Mouse (Mus musculus) mouse embryonic stem cell (cell line): ENCODE data around the gene Mgrn1.

Experiments
- in situ Hi-C, 2 experiments: fragments of 300-500 bp; cut with MboI; formaldehyde crosslinking; loops; 1 replicate in 1 of 2; 3 replicates in 1 of 2; pipeline ENCODE4 v1.14.3; 2019 to 2020; ENCODE audit warnings: low sequenced_read_pairs in 2 of 2, low pct_unique_long_range_greater_than_20kb in 1 of 2, mixed read lengths in 1 of 2; ENCODE audit not compliant: unreplicated experiment in 1 of 2

Mgrn1 gene

DNA sequence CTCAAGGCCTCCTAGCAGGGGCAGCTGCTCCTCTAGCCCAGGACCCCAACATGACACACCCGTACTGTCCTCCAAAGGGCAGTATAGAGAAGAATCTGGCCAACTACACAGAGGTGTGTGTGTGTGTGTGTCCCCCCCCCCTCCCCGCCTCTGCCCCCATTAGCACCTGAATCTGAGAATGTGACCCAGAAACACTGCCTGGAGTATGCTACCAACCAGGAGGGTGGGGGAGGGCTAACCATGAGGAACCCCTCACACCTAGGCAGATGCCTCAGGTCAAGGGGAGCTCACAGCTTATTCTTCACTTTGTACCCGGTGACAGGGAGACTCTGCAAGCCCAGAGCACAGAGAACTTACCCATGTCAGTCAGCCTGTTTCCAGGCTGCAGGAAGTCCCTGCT lies 8.3 kb upstream of the Mgrn1 start:
- in situ Hi-C loops: no loop called here

- in situ Hi-C loops: no loop called here
Measured at GRCm38 (mm10) chr16:4878192-4878885, 7.7 kb upstream of the Mgrn1 start.

DNA sequence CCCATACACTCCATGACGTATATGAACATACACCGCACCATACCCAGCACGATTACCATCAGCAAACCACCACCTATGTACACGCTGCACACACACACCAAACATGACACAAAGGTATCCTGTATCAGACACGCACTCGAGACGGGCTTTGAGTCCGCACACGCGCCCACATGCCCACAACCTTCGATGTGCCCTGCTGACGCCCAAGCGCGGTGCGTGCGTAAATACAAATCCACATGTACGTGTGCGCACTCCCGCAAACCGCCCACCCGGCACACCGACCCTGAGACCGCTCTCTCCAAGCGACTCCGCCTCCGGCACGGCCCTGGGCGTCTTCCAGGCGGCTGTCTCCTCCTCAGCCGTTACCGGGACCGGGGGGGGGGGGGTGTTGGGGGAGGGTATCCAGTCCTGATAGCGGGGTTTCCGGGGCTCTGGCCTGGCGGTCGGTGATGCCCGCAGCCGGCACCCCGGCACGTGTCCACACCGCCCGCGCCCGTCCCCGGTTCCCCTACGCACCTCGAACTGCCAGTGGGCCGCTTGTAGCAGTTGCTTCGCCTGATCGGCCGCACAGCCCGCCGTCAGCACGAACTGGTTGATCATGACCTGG lies 6.8 kb upstream of the Mgrn1 start:
- in situ Hi-C loops: no loop called here

- in situ Hi-C loops: no loop called here
Measured at GRCm38 (mm10) chr16:4879708-4880124, 6.3 kb upstream of the Mgrn1 start.

GRCm38 (mm10) chr16:4880136-4880825 lies 5.8 kb upstream of the Mgrn1 start, which contains the start of gene Ubald1:
Gene Ubald1, minus strand, starts transcription at chr16:4880315.
- in situ Hi-C loops: no loop called here

DNA sequence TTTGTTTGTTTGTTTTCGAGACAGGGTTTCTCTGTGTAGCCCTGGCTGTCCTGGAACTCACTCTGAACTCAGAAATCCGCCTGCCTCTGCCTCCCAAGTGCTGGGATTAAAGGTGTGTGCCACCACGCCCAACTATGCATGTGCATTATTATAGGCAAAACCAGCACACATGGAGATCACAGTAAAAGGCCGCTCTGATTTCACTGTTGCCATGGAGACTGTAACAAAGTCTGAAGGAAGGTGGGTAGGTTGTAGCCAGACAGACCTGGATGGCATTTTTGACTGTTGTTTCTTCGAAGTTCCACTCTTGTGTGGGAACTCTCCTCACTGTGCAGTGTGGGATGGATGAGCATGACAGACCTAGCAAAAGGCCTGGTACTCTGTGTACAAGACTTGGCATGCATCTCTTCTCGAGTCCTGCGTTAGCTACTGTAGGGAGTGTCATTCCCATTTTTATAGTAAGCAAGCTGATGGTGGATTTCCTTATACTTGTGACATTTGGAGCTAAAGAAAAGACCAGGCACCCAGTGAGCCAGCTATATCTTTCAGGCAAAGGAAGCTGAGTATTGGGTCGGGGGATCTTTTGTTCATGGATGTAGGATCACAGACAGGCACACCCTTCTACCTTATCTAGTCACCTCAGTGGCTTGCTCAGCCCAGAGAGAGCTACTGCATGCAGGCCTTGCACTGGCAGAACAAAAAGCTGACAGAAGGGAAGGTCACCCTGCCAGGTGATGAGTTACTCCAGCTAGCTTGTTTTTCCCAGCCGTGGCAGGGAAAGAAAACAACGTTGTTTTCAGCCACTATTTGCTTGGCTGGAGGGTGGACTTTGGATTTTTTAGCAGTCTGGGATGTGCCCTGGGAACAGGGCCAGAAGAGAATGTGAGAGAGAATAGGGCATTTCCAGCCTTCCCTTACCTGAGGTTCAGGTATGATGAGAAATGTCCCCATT lies 4.4 kb upstream of the Mgrn1 start:
- in situ Hi-C loops: no loop called here

GRCm38 (mm10) chr16:4884930-4885329 lies 1.1 kb upstream of the Mgrn1 start:
- in situ Hi-C loops: no loop called here

DNA sequence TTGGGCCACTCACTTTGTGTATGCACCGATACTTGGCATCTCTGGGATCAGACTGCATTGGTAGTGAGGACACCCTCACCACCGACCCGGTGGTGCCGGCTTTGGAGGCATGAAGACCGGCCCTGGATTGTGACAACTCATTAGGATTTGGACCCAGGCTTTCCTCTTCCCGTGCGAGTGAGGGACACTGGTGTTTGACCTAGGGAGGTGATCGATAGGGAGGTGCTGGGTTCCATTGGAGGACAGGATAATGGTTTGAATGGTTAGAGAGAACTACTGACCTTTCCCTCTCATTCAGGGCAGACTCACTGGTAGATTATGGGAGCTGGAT lies 606 bp downstream of the Mgrn1 start:
- in situ Hi-C loops: no loop called here

- in situ Hi-C loops: no loop called here
Measured at GRCm38 (mm10) chr16:4890201-4890709, 4.2 kb downstream of the Mgrn1 start.

DNA sequence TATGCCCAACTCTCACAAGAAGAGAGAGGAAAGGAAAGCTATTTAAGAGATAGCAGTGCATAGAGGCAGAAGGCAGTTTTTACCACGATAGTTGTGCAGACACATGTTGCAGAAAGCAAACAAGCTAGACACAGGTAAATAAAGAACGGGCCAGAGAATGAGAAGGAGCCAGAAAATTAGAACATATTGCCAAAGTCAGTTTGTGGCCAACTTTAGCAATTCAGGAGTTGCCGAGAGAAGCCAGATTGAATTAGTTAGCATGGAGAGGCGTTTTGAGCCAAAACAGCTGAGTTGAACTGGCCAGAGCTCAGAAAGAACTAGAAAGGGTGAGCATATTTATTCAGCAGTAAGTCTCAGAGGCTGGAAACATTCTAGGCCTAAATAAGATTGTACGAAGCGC lies 6.1 kb downstream of the Mgrn1 start:
- in situ Hi-C loops: no loop called here

GRCm38 (mm10) chr16:4894201-4894908 lies 8.3 kb downstream of the Mgrn1 start:
- in situ Hi-C loops: no loop called here

DNA sequence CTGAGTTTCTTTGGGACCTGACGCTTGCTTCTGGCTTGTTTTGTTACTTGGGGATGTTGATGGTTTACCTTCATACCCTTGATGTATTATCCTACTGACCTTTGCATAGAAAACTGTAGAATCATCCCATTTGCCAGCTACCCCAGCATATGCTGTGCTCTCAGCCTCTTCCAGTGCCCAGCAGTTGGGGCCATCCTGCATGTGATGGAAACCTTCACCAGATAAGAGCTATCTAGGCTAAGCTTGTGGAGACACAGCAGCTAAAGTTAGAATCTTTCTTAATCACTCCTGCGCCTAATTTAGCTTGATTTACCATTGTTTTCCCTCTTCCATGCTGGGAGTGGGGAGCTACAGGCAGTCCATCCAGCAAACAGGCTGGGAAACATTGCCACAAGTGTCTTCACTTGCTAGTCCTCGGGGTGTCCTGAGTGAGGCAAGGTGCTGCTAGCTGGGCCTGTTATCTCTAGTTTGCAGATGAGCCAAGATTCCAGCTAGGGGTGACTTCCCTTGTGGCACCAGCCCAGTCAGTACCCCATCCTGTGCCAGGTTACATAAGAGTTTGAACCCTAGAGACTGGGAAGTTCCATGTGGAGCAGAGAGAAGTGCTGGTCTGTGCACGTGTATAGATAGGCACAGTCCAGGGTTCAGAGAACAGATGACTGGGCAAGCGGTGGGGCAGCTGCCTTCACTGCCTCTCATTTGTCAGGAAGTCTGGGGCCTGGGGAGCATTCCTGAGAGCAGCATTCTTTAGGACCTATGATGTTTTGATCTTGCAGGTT lies 10.4 kb downstream of the Mgrn1 start:
- in situ Hi-C loops: no loop called here

DNA sequence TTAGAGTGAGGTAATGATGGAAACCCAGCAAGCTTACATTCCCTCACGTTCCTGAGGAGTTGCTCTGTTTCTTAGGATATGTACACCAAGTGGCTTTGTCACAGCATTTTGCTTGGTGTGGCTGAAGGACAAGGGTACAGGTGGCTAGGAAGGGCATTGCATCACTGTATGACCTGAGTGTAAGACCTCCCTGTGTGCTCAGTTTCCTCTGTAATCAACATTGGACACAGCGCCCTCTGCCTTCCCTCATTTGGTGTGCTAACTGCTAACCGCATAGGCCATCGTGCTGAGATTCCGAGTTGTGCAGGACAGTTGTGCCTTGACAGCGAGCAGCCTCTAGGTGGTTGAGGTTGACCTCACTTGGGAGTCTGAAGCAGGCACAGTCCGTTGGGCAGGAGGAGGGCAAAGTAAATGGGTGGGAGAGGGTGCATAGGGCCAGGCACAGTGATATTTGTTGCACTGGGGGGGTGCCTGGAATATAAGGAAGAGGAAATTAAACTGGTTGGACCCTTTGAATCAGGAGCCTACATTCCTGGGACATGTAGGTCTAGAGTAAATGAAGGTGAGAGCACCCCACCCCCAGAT lies 11.2 kb downstream of the Mgrn1 start:
- in situ Hi-C loops: no loop called here

GRCm38 (mm10) chr16:4898881-4899280 lies 12.8 kb downstream of the Mgrn1 start:
- in situ Hi-C loops: no loop called here

DNA sequence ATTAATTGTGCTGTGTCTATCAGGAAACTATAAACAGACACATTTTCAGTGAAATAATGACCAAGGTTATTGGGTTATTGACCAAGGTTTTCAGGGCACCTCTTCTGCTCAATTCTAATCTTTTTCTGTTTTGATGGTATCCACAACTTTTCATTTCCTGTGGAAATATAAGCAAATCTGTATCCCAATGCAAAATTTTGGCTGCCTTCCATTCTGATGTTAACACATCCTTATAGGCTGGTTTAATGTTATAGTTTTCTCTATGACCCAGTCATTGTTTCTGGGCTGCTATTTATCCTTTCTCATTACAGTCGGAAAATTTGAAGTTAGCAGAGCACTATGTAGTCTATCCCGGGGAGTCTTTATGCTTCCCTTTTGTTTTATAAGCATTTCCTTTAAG lies 13.7 kb downstream of the Mgrn1 start:
- in situ Hi-C loops: no loop called here

DNA sequence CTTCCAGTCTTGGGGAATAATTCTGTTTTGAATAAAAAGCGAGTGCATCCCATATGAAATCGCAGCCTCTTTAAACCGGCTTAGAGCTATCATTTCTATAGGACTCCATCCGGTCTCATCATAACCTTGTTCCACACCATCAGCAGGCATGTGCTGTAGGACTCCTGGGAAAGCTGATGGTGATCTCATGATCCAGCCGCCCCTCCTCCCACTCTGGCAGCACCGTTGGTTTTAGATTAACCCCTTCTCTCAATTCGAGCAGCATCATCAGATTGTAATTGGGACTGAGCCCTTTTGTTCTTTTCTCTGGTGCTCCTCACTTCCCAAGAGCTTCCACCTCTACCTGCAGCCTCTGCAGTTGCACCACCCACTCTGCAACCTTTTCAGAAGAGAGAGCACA lies 15.1 kb downstream of the Mgrn1 start:
- in situ Hi-C loops: no loop called here

DNA sequence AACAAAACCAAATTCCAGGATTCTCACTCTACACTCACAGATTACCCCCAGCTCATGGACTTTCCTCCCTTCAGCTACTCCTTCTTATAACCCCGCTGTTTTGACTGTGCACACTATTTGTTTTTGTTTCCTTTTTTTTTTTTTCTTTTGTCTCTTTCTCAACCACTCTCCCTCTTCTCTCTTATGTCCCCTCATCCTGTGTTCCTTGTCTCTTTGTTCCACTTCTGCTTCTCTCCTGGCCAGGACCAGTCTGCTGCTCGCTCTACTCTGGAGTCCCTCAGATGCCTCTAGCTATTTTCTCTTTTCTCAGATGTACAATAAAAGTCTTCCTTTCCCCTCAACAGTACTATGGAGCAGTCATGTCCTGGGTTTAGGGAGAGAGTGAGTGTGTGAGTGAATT lies 16.3 kb downstream of the Mgrn1 start:
- in situ Hi-C loops: no loop called here
